Mouse (Mus musculus): ENCODE results near the gene Slc35a2. TPM values are rescaled to one million over a fixed set of nuclear protein-coding genes. Genes with fewer than 3 reads are reported as not detected.

Gene Slc35a2
- polyA plus RNA-seq (2015; fragmentation: Illumina TruSeq; extraction: RNeasy Lipid Tissue Mini Kit (QIAGEN cat#74804); ENCODE audit: low read depth, low replicate concordance) = 30.6 TPM

DNA sequence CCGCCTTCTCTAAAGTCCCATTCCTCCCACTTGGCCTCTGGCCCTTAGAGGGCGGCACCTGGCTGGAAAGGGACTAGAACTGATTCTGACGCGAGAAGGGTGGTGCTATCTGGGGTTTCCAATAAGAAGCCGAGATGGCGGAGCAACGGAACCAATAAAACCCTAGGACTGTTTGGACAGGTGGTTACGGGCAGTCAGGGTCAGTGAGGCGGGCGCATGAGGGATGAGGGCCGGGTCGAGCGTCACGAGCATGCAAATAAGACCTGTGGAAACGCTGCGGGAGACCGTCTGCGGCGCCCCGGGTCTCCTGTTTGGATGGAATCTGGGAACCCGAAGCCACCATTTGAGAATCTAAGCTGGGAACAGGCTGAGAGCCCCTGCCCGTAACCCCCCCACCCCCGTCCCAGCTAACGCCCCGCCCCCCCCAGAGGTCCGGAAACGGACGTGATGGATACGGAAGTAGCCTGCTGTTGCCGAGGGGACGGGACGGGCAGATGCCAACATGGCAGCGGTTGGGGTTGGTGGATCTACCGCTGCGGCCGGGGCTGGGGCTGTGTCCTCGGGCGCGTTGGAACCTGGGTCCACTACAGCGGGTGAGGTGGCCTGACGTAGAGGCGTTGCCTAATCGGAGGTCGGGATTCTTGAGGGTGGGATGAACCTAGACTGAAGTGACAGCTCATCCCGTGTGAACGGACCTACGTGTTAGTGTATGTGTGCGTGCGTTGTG is at the start of gene Slc35a2:
TSS of gene Slc35a2 (plus strand) at position 188 of the 727 bp plus-strand sequence.

DNA sequence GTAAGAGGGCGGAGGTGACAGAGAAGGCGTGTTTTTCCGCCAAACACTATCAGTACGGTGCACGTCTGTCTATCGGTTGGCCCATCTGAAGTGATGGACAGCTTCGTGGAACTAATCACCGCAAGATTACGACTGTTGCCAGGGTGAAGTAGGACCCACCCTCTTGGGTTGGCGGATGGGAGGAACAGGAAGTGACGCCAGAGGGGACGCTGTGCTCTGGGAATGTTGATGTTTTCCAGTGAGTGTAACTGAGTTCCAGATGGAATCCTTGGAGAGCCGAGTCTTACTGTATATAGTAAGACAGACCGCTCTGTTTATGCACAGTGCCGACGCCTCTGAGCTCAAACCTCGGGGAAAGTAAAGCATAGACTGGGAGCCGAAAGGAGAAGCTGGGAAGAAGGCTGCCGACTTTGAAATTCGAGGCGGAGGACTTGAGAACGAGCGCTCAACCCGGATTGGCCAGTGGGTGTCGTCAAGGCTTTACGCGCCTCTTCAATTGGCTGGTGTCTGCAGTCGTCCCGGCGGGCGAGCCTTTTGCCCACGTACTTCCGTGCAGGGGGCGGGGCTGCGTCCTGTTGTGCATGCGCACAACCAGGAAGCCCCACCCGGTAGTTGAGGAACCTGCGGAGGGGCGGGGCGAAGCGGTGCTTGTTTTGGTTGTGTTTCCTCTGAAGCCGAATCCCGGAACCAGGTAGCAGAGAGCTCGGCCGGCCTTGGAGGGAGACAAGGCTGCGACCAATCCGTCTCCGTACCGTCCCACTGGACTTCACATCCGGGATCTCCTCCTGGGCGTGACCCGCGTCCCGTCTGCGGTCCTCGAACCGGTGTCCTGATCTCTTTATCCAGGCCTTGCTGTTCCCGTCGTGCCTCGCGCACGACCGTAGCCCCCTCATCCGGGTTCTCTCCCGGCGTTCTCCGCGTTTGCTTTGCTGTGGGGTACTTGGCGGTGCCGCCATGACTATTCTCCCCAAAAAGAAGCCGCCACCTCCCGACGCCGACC is 42.4 kb upstream of the Slc35a2 start, which contains the start of gene Otud5:
TSS of gene Otud5 (plus strand) at position 202 of the 1,000 bp plus-strand sequence.

DNA sequence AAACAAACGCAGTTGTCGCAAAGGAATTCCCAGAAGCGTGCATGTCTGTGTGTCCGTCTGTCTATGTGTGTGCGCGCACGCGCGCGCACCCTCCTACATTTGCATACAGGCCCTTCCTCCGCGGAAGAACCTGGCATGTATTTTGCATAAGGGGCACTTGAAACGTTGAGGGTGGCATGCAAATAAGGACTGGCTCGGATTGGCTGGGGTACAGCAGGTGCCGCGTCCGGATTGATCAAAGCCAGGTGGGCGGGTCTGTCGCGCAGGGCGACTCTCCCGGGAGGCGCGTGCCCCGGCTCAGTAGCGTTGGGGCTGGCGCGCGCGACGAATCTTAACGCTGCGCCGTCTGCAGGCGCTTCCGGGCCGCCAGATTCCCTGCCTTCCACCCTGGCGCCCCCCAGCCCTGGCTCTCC is 5.8 kb upstream of the Slc35a2 start, which contains the start of gene Pim2:
TSS of gene Pim2 (plus strand) at position 256 of the 413 bp plus-strand sequence.

DNA sequence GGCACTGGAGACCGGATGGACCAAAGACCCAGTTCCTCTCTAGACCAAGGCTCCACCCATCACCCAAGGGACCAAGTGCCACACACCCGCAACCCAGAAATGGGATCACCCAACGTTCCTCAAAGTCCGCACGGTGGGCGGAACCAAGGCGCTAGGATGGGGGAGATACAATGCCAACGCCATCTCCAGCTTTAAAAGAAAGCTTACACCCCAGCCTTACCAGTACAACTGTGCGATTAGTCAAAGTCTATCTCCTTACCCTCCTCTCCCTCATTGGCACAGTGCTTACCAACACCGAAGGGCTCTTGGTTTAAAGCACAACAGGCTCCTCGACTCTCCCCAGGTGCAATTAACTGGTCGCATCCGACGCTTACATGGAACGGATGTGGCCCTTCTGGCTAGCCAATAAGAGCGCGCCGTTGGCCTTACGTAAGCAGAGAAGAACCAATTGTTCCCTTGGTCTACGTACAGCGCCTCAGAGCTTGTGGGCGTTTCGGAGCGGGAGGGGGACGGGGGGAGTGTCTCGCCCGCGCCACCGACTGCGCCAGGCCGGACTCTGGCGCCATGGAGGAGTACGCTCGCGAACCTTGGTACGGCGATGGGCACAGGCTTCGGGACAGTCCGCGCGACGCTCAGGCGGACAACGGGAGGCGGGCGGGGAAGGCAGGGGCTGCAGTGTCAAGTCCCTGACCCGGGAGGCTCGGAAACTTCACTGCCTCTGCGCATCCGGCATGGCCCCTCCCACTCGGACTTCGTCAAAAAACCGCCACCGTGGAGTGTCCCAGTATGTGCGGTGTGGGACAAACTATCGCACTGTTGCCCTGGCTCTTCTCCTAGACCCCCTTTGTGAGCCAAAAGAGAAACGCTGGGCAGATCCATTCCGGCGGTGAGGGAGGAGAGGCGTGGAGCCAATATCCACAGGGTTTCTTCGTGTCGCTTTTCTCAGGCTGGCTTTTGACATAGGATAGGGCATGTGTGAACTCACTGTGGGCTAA is 15.3 kb downstream of the Slc35a2 start, which contains the start of the genes Pqbp1 and Timm17b:
TSS of gene Pqbp1 (minus strand) at position 390 of the 995 bp plus-strand sequence.
TSS of gene Timm17b (plus strand) at position 478 of the 995 bp plus-strand sequence.

DNA sequence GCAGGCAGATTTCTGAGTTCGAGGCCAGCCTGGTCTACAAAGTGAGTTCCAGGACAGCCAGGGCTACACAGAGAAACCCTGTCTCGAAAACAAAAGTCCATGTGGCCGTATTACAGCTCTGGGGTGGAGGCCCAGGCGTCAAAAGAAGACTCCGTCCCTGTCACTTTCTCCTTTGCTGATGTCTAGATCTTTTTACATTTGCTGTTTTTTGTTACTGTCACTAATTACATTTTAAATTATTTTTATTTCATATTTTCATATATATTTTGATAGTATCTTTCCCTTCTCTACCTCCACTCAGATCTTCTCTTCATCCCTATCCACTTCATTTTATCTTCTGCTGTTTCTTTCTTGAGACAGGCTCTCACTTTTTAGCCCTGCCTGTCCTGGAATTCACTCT is 23.9 kb downstream of the Slc35a2 start, which contains the start of gene Gm10491:
TSS of gene Gm10491 (minus strand) at position 101 of the 400 bp plus-strand sequence.

DNA sequence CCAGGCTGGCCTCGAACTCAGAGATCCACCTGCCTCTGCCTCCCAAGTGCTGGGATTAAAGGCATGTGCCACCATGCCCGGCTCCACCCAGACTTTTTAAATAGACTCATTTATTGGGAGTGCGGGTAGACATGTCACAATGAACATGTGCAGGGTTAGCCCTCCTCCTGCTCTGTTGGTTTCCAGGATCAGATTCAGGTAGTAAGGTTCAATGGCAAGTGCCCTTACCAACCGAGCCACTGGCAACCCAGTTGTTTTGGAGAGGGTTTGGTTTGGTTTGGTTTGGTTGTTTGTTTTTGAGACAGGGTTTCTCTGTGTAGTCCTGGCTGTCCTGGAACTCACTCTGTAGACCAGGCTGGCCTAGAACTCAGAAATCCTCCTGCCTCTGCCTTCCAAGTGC is 25.4 kb downstream of the Slc35a2 start, which contains the start of gene Gm10490:
TSS of gene Gm10490 (plus strand) at position 301 of the 400 bp plus-strand sequence.

DNA sequence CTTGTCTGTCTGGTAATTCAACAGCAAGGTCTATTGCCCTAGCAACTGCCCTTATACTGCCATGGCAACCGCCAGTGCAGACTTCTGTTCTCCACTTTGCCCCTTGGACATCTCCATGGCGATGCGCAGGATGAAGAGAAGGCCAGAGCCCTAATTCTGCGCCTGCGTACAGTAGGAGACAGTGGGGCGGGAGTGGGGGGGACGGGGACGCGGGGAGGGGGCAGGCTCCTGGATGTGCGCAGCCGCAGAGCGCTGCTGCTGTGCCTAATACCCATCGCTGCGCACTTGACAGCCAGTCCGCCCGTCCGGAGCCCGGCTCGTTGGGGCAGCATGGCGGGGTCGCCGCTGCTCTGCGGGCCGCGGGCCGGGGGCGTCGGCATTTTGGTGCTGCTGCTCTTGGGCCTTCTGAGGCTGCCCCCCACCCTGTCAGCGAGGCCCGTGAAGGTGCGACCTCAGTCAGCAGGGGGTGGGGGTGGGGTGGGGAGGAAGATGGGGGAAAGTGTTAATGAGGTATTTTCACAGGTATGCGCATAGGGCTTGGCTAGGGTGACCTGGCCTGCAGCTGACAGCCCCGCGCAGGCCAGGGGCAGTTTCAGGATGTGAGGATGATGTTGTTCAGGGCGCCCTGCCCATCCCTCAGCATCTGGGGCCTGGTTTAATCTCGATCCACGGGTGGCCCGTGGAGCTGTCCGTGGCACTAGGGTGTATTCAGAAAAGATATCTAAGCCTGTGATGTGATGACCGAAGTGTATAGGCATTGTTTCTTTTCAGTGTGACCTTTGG is 36.0 kb downstream of the Slc35a2 start, which contains the start of gene Pcsk1n:
TSS of gene Pcsk1n (plus strand) at position 222 of the 783 bp plus-strand sequence.

DNA sequence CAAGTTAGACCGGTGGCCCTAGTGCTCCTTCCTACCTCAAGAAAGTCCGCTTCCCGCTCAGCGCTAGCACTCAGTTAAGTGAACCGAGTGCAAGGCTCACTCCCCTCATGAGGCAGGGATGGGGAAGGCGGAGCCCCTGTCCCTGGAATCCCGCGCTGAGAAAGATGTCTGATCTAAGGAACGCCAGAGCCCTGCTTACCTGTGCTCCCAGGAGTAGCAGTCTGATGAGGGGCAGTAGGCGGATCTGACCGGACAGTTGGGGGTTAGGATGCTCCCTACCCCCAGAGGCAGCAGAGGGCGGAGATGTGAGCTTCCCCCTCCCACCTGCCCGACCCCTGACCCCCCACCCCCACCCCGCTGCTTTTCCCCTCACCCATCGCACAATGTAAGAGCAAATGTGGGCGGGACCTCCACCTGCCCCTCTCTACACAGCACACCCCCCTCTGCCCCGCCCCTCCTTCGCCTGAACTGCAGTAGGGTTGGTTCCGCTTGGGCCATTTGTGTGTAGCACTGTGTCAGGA is 44.5 kb downstream of the Slc35a2 start, which contains the start of gene Eras:
TSS of gene Eras (minus strand) at position 338 of the 521 bp plus-strand sequence.

Other genes with a start within 250 kb of the Slc35a2 start
- 1,230 TPM for gene Syp, start 245.6 kb upstream of the Slc35a2 start, polyA plus RNA-seq (2015; fragmentation: Illumina TruSeq; extraction: RNeasy Lipid Tissue Mini Kit (QIAGEN cat#74804); ENCODE audit: low read depth, low replicate concordance)
- 2.5 TPM for gene Prickle3, start 226.8 kb upstream of the Slc35a2 start, polyA plus RNA-seq (2015; fragmentation: Illumina TruSeq; extraction: RNeasy Lipid Tissue Mini Kit (QIAGEN cat#74804); ENCODE audit: low read depth, low replicate concordance)
- 11.6 TPM for gene Plp2, start 212.6 kb upstream of the Slc35a2 start, polyA plus RNA-seq (2015; fragmentation: Illumina TruSeq; extraction: RNeasy Lipid Tissue Mini Kit (QIAGEN cat#74804); ENCODE audit: low read depth, low replicate concordance)
- gene Magix, start 202.8 kb upstream of the Slc35a2 start, polyA plus RNA-seq (2015; fragmentation: Illumina TruSeq; extraction: RNeasy Lipid Tissue Mini Kit (QIAGEN cat#74804); ENCODE audit: low read depth, low replicate concordance) = 0.33 TPM
- 41.6 TPM for gene Gpkow, start 186.9 kb upstream of the Slc35a2 start, polyA plus RNA-seq (2015; fragmentation: Illumina TruSeq; extraction: RNeasy Lipid Tissue Mini Kit (QIAGEN cat#74804); ENCODE audit: low read depth, low replicate concordance)
- 61.8 TPM for gene Wdr45, start 169.7 kb upstream of the Slc35a2 start, polyA plus RNA-seq (2015; fragmentation: Illumina TruSeq; extraction: RNeasy Lipid Tissue Mini Kit (QIAGEN cat#74804); ENCODE audit: low read depth, low replicate concordance)
- gene Gm45208, start 161.8 kb upstream of the Slc35a2 start, polyA plus RNA-seq (2015; fragmentation: Illumina TruSeq; extraction: RNeasy Lipid Tissue Mini Kit (QIAGEN cat#74804); ENCODE audit: low read depth, low replicate concordance) = not detected
- gene Praf2, start 155.6 kb upstream of the Slc35a2 start, polyA plus RNA-seq (2015; fragmentation: Illumina TruSeq; extraction: RNeasy Lipid Tissue Mini Kit (QIAGEN cat#74804); ENCODE audit: low read depth, low replicate concordance) = 124 TPM
- 6.7 TPM for gene Ccdc120, start 133.1 kb upstream of the Slc35a2 start, polyA plus RNA-seq (2015; fragmentation: Illumina TruSeq; extraction: RNeasy Lipid Tissue Mini Kit (QIAGEN cat#74804); ENCODE audit: low read depth, low replicate concordance)
- 24.9 TPM for gene Tfe3, start 121.5 kb upstream of the Slc35a2 start, polyA plus RNA-seq (2015; fragmentation: Illumina TruSeq; extraction: RNeasy Lipid Tissue Mini Kit (QIAGEN cat#74804); ENCODE audit: low read depth, low replicate concordance)
- 88.6 TPM for gene Gripap1, start 94.3 kb upstream of the Slc35a2 start, polyA plus RNA-seq (2015; fragmentation: Illumina TruSeq; extraction: RNeasy Lipid Tissue Mini Kit (QIAGEN cat#74804); ENCODE audit: low read depth, low replicate concordance)
- gene Kcnd1, start 61.7 kb upstream of the Slc35a2 start, polyA plus RNA-seq (2015; fragmentation: Illumina TruSeq; extraction: RNeasy Lipid Tissue Mini Kit (QIAGEN cat#74804); ENCODE audit: low read depth, low replicate concordance) = 6.4 TPM
- gene Otud5, start 42.7 kb upstream of the Slc35a2 start, polyA plus RNA-seq (2015; fragmentation: Illumina TruSeq; extraction: RNeasy Lipid Tissue Mini Kit (QIAGEN cat#74804); ENCODE audit: low read depth, low replicate concordance) = 71.5 TPM
- 47.5 TPM for gene Pim2, start 5.8 kb upstream of the Slc35a2 start, polyA plus RNA-seq (2015; fragmentation: Illumina TruSeq; extraction: RNeasy Lipid Tissue Mini Kit (QIAGEN cat#74804); ENCODE audit: low read depth, low replicate concordance)
- gene Pqbp1, start 15.2 kb downstream of the Slc35a2 start, polyA plus RNA-seq (2015; fragmentation: Illumina TruSeq; extraction: RNeasy Lipid Tissue Mini Kit (QIAGEN cat#74804); ENCODE audit: low read depth, low replicate concordance) = 133 TPM
- 29.9 TPM for gene Timm17b, start 15.3 kb downstream of the Slc35a2 start, polyA plus RNA-seq (2015; fragmentation: Illumina TruSeq; extraction: RNeasy Lipid Tissue Mini Kit (QIAGEN cat#74804); ENCODE audit: low read depth, low replicate concordance)
- not detected for gene Gm10491, start 23.8 kb downstream of the Slc35a2 start, polyA plus RNA-seq (2015; fragmentation: Illumina TruSeq; extraction: RNeasy Lipid Tissue Mini Kit (QIAGEN cat#74804); ENCODE audit: low read depth, low replicate concordance)
- gene Gm10490, start 25.5 kb downstream of the Slc35a2 start, polyA plus RNA-seq (2015; fragmentation: Illumina TruSeq; extraction: RNeasy Lipid Tissue Mini Kit (QIAGEN cat#74804); ENCODE audit: low read depth, low replicate concordance) = not detected
- gene Pcsk1n, start 35.8 kb downstream of the Slc35a2 start, polyA plus RNA-seq (2015; fragmentation: Illumina TruSeq; extraction: RNeasy Lipid Tissue Mini Kit (QIAGEN cat#74804); ENCODE audit: low read depth, low replicate concordance) = 229 TPM
- gene Eras, start 44.6 kb downstream of the Slc35a2 start, polyA plus RNA-seq (2015; fragmentation: Illumina TruSeq; extraction: RNeasy Lipid Tissue Mini Kit (QIAGEN cat#74804); ENCODE audit: low read depth, low replicate concordance) = not detected
- gene Hdac6, start 63.9 kb downstream of the Slc35a2 start, polyA plus RNA-seq (2015; fragmentation: Illumina TruSeq; extraction: RNeasy Lipid Tissue Mini Kit (QIAGEN cat#74804); ENCODE audit: low read depth, low replicate concordance) = 32.5 TPM
- gene Gata1, start 94.0 kb downstream of the Slc35a2 start, polyA plus RNA-seq (2015; fragmentation: Illumina TruSeq; extraction: RNeasy Lipid Tissue Mini Kit (QIAGEN cat#74804); ENCODE audit: low read depth, low replicate concordance) = not detected
- not detected for gene Glod5, start 134.5 kb downstream of the Slc35a2 start, polyA plus RNA-seq (2015; fragmentation: Illumina TruSeq; extraction: RNeasy Lipid Tissue Mini Kit (QIAGEN cat#74804); ENCODE audit: low read depth, low replicate concordance)
- 23.0 TPM for gene Suv39h1, start 190.7 kb downstream of the Slc35a2 start, polyA plus RNA-seq (2015; fragmentation: Illumina TruSeq; extraction: RNeasy Lipid Tissue Mini Kit (QIAGEN cat#74804); ENCODE audit: low read depth, low replicate concordance)
- 1.0 TPM for gene Was, start 206.5 kb downstream of the Slc35a2 start, polyA plus RNA-seq (2015; fragmentation: Illumina TruSeq; extraction: RNeasy Lipid Tissue Mini Kit (QIAGEN cat#74804); ENCODE audit: low read depth, low replicate concordance)
- 139 TPM for gene Wdr13, start 248.9 kb downstream of the Slc35a2 start, polyA plus RNA-seq (2015; fragmentation: Illumina TruSeq; extraction: RNeasy Lipid Tissue Mini Kit (QIAGEN cat#74804); ENCODE audit: low read depth, low replicate concordance)

All from brain, adult 10 weeks (tissue).